Mouse (Mus musculus) kidney, adult 18-20 months (tissue): ENCODE measurements around the gene Tuft1.
"Not testable (repeated sequence)": the region's sequence is repeated elsewhere in the genome, so short reads cannot be mapped to it uniquely, and the experiment has no call there.

Experiments used
- DNase-seq: peaks from one replicate; pipeline ENCODE4 v3.0.0; 2021

Tuft1 gene

DNA sequence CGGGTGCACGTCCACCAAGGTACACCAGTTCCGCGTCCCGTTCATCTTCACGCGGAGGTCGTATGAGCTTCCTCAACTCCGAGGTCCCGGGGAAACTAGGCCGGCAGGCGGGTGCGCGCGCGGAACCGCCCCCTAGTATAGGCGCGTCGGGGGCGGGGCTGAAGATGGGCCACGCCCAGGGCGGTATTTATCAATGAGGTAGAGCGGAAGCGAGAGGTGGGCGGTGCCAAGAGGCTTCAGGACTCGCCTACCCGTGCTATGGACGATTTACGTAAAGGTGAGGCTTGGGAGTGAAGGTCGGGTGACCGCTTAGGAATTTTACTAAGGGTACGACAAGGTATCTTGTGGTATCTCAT, at the start of gene Tuft1:
Gene Tuft1 (minus strand): TSS at position 133 of the 356 bp plus-strand sequence.
- DNase-seq, result peak; percentile 87

DNA sequence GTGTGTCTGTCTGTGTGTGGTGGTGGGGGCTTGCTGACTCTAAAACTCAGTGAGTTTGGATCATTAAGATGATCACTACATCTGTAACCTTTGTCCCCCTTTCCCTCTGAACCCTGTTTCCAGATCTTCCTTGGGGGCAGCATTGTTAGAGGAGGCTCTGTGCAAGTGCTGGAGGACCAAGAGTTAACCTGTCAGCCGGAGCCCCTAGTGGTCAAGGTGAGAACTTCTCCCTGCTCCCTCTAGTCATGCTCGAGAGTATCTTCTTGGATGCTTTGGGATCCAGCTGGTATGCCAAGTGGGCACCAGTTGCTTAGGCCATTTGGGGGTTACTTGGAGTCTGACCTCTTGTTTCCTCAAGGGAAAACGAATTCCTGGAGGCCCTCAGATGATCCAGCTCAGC, 44.7 kb upstream of the Tuft1 start:
- peak; percentile 51 for DNase-seq

DNA sequence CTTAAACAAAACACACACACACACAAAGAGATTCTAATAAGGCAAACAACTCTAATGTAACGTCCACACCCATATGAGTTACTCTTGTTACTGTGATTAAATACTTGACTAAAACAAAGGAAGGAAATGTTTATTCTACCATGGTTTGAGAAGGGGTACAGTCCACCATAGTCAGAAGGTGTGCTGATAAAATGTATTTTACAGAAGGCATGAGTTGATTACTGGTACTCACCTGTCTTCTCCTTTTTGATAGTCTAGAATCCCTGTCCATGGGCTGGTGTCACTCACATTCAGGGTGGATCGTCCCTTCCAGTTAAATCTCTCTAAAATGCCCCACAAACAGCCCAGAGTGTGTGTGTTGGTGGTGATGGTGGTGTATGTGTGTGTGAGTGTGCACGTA, 44.2 kb upstream of the Tuft1 start:
- no peak for DNase-seq

DNA sequence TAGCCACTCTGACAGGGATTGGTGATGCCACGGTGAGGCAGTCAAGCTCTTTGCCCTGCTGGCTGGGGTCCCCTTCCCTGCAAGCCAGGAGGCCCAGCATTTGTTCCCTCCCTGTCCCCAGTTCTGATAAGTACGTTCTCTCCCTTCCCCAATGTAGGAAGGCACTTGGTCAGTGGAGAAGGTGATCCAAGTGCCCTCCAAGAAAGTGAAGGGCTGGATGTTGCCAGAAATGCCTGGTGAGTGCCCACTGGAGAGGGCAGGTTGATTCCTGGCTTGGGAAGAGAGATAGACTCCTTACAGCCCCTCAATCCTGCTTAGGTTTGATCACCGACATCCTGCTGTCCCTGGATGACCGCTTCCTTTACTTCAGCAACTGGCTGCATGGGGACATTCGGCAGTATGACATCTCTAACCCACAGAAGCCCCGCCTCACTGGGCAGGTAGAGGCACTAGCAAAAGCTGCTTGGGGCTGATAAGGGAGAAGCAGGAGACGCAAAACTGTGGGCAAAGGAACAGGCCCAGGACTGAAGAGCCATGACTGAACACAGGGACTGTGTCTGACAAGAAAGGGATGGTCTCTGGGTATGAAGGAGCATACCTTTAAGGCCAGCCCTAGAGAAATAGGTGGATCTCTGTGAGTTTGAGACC, 43.6 kb upstream of the Tuft1 start:
- DNase-seq, result not testable (repeated sequence)

DNA sequence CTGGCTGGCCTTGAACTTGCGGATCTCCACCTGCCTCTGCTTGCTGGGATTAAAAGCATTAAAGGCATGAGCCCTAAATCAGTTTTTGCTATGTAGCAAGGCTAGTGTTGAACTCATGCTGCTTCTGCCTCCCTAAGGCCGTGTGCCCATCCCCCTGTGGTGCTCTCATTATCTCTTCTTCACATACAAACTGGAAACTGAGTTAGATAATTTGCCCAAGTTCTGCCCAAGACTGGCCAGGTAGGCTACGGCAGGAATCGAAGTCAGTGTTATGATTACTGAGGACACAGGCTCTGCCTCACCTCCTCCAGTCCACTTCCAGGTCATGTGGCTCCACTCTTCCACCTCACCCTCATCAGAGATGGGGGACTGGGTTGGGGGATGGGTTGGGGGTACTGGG, 37.6 kb upstream of the Tuft1 start:
- not testable (repeated sequence) for DNase-seq

DNA sequence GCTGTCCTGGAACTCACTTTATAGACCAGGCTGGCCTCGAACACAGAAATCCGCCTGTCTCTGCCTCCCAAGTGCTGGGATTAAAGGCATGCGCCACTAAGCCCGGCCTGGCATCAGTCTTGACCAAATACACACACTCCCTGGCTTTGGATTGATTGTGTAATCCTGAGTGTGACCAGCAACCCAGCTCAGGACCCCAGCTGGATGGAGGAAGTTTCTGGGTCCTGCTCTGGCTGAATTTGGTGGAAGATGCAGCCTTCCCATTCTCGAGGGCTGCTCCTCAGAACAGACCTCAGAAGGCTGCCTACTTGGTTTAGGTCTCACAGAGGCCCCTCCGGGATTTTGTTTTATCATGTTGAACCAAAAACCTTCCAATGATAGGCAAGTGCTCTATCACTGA, 36.9 kb upstream of the Tuft1 start:
- DNase-seq, result not testable (repeated sequence)

DNA sequence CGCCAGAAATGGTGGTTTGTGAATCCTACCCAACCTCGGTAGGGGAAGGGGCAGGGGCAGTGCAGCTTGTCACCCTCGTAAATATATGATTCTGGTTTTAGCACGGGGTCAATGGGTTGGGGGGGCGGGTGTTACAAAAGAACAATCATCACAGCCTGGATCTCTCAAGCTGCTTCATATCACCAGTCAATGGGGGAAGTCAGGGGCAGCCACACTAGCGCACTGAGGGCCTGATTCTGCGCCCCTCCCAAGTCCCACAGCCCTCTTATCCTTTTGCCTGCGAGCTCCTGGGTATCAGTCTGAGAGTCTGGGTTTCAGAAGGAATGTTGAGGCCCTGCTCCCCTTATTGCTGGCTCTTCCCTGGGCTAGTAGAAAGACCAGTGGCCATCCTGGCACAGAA, 35.2 kb upstream of the Tuft1 start:
- not testable (repeated sequence) for DNase-seq

DNA sequence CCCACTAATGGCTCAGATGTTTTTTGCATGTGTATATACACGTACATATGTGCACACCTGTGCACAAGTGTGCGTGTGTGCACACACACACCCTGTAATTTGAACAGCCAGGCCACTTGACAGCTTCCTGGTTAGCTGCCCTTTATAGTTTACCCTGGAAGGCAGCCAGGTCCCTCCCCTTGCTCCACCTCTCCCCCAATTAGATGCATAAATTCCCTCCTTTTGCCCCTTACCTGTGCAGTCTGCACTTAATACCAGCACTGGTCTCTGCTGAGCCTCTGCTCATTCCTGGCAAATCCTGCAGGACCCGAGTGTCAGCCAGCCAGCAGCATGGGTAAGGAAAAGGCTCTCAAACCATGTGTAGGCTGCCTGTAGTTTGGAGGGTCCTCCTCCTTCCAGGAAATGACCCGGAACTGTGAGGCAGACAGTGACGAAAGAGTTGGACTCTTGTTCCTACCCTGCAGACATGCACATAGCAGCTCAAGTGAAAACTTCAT, 34.7 kb upstream of the Tuft1 start, which contains the start of gene Selenbp2:
Gene Selenbp2 (plus strand): TSS at position 228 of the 497 bp plus-strand sequence.
- DNase-seq, result peak; percentile 72

DNA sequence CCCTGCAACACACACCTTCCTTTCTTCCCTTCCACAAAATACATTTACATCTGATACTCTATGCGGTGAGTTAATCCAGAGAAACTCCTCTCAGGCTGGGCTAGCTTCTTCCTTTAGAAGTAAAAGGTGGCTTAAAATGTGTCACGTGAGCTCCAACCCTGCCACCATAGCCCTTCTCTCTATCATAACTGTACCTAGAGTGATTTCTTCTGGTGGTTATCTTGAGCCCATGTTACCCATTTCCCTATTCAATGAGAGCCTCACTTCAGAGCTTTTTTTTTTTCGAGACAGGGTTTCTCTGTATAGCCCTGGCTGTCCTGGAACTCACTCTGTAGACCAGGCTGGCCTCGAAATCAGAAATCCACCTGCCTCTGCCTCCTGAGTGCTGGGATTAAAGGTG, 33.0 kb upstream of the Tuft1 start:
- not testable (repeated sequence) for DNase-seq

DNA sequence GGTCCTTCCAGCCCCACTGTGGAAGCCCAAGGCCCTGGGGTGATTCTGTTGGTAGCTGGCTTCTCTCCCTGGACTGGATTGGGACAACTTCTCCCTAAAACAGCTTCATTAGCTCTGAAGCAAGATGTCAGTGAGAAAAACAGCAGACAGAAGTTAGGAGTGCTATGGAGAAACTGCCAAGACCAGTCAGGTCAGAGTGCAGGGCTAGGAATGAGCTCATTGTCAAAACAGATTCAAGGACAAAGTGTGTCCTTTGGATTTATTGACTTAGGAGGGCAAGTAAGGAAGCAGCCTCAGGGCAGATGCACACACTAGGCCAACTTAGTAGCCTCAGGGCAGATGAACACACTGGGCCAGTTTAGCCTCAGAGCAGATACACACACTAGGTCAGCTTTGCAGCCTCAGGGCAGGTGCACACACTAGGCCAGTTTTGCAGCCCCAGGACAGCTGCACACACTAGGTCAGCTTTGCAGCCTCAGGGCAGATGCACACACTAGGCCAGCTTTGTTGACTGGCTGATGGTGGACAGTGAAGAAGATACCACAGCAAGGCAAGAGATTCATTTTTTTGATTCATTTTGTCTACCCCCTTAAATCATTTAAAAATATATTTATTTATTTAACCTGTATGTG, 32.1 kb upstream of the Tuft1 start:
- DNase-seq, result peak; percentile 47

DNA sequence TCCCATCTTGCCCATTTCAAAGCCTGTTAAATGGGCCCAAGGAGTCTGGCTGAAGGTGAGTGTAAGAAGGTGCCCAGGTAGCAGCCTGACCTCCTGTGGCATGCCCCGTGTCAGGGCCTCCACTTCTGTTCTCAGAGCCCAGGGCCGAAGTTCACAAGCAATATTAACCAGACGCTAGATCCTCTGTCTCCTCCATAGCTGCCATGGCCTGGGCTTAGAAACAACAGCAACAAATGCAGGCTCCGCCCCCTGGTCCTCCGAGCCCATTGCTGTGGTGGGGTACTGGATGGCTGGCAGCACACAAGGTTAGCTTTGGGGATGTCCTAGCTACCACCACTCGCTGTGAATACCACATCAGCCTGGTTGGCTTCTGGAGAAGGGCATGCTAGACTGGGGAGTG, 31.5 kb upstream of the Tuft1 start:
- not testable (repeated sequence) for DNase-seq

DNA sequence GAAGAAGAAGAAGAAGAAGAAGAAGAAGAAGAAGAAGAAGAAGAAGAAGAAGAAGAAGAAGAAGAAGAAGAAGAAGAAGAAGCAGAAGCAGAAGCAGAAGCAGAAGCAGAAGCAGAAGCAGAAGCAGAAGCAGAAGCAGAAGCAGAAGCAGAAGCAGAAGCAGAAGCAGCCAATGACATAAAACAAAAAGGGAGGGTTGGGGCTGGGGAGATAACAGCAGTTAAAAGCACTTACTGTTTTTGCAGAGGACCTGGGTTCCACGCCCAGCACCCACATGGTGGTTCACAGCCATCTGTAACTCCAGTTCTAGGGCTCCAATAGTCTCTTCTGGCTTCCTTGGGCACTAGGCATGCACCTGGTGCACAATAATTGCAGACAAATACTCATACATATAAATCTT, 30.5 kb upstream of the Tuft1 start:
- not testable (repeated sequence) for DNase-seq

DNA sequence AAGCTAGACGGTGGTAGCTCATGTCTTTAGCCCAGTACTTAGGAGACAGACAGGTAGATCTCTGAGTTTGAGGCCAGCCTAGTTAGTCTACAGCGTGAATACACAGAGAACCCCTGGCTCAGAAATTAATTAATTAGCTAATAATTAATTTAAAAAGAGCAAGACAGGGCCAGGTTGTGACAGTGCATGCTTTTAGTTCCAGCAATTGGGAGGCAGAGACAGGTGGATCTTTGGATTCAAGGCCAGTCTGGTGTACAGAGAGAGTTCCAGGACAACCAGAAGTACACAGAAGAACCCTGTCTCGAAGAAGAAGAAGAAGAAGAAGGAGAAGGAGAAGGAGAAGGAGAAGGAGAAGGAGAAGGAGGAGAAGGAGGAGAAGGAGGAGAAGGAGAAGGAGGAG, 30.0 kb upstream of the Tuft1 start:
- not testable (repeated sequence) for DNase-seq

DNA sequence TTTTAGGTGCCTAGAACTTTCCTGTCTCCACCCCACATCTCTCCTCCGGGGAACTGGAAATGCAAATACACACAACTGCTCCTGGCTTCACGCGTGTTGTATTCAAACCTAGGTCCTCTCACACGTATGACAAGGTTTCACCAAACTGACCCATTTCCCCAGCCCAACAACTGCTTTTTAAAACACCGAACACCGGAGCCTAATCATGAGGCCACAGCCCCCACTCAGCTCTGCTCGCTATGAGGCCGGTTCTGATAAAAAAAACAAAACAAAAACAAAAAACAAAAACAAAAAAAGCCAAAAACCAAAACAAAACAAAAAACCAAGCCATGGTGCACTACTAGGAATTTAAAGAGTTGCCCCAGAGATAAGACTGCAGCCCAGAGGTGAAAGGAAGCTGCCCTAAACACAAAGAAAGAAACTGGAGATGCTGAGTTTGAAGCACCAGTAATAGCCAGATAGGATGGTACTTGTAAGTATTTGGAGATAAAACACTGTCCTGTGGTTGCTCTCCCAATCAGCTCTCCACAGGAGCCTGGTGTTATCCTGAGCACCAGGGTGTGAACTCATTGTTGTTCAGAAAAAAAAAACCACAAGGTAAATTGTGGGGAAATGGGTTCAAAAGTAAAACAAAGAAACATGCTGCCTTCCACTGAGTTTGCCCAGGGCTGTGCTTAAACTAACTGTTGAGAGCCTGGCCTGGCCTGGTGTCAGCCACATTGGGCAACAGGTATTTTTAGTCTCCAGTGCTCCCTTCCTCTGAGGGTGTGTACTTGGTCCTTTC, 27.5 kb upstream of the Tuft1 start:
- DNase-seq, result not testable (repeated sequence)

DNA sequence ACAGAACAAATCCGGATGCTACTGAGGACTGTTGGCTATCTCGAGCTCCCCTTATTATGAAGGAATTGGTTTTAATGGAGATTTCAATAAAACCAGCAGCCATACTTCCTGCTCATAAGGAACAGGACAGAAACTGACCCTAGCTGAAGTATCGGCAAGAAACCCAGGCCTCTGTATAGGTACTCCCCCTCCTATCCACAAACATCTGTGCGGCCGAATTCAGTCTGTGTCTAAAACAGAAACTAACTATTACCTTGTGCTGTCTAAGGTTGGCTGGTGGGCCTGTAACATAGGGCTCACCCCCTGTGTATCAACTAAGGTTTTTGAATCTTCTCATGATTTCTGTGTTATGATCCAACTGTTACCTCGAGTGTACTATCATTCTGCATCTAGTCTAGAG, 25.0 kb upstream of the Tuft1 start:
- no peak for DNase-seq

DNA sequence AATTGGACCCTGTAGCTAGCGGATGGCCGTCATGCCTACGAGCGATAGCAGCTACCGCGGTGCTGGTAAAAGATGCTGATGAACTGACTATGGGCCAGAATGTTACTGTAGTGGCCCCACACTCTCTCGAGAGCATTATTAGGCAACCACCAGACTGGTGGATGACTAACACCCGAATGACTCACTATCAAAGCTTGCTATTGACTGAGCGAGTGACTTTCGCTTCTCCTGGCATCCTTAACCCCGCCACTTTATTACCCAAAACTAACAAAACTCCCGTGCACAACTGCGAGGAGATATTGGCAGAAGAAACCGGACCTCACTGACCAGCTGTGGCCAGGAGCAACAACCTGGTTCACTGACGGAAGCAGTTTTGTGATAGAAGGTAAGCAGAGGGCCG, 22.1 kb upstream of the Tuft1 start:
- no peak for DNase-seq

DNA sequence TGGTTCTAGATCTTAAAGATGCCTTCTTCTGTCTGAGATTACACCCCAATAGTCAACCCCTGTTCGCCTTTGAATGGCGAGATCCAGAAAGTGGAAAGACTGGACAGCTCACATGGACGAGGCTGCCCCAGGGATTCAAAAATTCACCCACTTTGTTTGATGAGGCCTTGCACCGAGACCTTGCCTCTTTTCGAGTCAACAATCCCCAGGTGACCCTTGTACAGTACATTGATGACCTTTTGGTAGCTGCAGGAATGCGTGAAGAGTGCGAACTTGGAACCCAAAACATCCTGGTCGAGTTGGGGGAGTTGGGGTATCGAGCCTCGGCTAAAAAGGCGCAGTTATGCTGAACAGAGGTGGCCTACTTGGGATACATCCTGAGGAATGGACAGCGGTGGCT, 21.4 kb upstream of the Tuft1 start:
- DNase-seq, result not testable (repeated sequence)

DNA sequence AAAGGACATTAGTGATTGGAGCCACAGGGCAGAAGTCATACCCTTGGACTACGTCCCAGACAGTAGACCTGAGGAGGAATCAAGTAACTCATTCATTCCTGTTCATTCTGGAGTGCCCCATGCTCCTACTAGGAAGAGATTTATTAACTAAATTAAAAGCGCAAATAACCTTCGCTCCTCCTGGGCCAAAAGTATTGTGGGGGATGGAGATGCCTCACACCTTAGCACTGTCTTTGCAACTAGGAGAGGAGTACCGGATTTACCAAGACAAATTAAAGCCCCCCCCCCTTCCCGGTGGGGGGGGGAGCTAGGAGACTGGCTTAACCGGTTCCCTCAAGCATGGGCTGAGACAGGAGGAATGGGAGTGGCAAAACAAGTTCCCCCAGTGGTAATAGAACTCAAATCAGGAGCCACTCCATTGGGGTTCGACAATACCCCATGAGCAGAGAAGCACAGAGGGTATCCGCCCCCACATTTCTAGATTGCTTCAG, 20.7 kb upstream of the Tuft1 start:
- DNase-seq, result peak; percentile 57

DNA sequence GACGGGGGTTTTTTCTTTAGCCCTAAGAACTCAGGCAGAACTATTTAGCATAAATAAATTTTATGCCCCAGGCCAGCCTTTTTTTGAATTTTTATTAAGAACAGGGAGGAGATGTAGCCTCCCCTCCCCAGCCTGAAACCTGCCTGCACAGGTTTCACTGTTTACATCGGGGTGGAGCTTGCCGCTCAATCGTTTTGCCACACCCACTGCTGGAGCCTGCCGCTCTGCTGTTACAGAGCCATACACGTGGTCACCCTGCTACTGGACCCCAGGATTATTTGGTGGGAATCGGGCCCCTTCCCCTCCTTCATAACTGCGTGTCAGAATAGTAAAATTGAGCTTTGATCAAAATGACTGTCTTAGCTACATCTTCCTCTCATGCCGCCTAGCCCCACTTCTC, 16.4 kb upstream of the Tuft1 start:
- not testable (repeated sequence) for DNase-seq

DNA sequence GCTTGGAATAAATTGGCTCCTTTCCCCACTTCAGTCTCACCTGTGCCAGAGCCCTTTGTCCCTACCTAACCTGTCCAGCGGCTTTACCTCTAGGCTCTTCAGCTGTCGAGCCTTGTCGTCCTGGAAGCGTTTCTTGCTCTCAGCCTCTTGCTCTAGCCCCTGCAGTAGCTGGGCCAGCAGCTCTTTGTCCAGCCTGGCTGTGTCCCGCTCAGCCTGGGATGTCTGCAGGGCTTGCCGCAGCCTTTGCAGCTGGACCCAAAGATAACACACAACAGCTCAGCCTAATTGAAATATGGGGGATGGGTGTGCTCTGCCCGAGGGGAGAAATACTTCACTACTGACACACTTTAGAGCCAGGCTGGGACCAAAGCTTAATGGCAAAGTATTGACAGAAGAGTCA, 7.2 kb upstream of the Tuft1 start:
- not testable (repeated sequence) for DNase-seq

DNA sequence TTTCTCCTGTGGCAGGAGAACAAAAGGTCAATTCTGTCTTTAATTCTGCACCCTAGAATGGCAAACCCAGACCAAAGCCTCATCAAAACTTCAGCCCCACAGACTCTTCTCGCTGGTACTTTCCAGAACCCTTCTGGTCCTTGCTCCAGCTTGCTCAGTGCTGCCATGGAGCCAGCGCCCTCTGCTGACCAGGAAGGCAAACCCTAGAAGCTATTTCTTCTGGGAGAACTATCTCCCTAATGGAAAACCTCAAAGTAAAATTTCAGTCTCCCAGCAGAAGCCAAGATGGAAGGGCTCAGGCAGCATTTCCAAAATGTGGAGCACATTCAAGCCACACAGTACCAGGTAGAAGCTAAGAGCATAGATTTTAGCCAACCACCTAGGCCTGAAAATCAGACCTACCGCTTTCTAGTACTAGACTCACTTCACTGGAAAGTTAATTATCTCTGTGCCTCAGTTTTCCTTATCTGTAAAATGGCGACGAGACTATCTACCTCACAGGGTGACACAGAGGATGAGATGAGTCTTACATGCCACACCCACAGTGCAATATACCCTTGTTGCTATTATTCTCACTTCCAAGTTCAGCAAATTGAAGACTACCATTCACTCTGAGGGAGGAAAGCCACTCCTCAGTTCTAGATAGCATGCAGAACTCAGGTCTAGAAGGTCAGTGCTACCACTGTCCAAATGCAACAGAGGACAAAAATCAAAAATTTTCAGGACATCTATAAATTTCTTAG, 6.6 kb upstream of the Tuft1 start:
- DNase-seq, result not testable (repeated sequence)

DNA sequence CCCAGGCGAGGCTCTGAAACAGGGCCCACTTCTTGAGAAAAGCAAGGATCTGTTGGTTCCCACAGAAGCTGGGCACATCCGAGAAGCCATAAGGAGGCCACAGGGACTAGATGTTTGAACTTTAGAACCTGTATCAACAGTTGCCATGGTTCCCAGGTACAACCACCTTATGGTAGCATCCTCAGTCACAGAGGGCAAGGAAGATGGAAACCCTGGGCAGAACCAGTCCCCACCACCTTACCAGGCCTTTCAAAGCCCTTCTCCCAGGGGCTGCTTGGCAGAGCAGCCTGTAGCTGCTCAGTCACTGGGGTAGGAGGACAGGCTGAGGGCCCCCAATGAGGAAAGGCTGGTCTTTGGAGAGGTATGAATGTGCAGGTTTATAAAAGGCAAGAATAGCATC, 2.2 kb upstream of the Tuft1 start:
- not testable (repeated sequence) for DNase-seq
